Mouse (Mus musculus) midbrain, embryonic 16.5 days (tissue): ENCODE results near the gene Zcrb1. TPM values are rescaled to one million over a fixed set of nuclear protein-coding genes. Genes with fewer than 3 reads are reported as not detected.
"Not testable (repeated sequence)": the region's sequence is repeated elsewhere in the genome, so short reads cannot be mapped to it uniquely, and the experiment has no call there.

Experiments used
- ATAC-seq: fragments of 200-750 bp; cut with Nextera tagmentation; 2 replicates; pipeline ENCODE4 v1.8.0; 2017; ENCODE audit warnings: moderate TSS enrichment
- H3K27ac ChIP-seq: fragments of 300-500 bp; sonication (generic); 2 replicates; pipeline ENCODE4 v1.5.1; 2014; ENCODE audit warnings: mild to moderate bottlenecking, low read length, mixed read lengths
- H3K27me3 ChIP-seq: fragments of 300-500 bp; sonication (generic); 2 replicates; pipeline ENCODE4 v1.6.1; 2014; ENCODE audit warnings: low read depth, low read length, mixed read lengths; ENCODE audit not compliant: control insufficient read depth, insufficient read depth
- H3K36me3 ChIP-seq: fragments of 300-500 bp; sonication (generic); 2 replicates; pipeline ENCODE4 v1.6.1; 2014; ENCODE audit warnings: mild to moderate bottlenecking, low read length, moderate library complexity, mixed read lengths; ENCODE audit not compliant: control insufficient read depth, insufficient read depth
- H3K4me1 ChIP-seq: fragments of 300-500 bp; sonication (generic); 2 replicates; pipeline ENCODE4 v1.6.1; 2014; ENCODE audit warnings: mild to moderate bottlenecking, low read length, mixed read lengths; ENCODE audit not compliant: control insufficient read depth, insufficient read depth
- H3K4me2 ChIP-seq: fragments of 300-500 bp; sonication (generic); 2 replicates; pipeline ENCODE4 v1.6.1; 2014; ENCODE audit warnings: mild to moderate bottlenecking, low read length, mixed read lengths
- H3K4me3 ChIP-seq: fragments of 300-500 bp; sonication (generic); 2 replicates; pipeline ENCODE4 v1.5.1; 2014; ENCODE audit warnings: low read depth, mild to moderate bottlenecking, low read length, moderate library complexity, mixed read lengths
- H3K9ac ChIP-seq: fragments of 300-500 bp; sonication (generic); 2 replicates; pipeline ENCODE4 v1.6.1; 2014; ENCODE audit warnings: low read depth, low read length, mixed read lengths
- H3K9me3 ChIP-seq: fragments of 300-500 bp; sonication (generic); replicated peaks from 2 replicates; pipeline ENCODE4 v1.6.1; 2014; ENCODE audit warnings: mild to moderate bottlenecking, low read length, mixed read lengths; ENCODE audit not compliant: control insufficient read depth, poor library complexity, severe bottlenecking
- WGBS: fragments of 180-500 bp; shearing (Covaris S2); extraction: QIAGEN DNeasy Blood & Tissue Kit; methylation state at CpG from one replicate; pipeline ENCODE4 v1.1.7; 2014; 5-methylcytosine and 5-hydroxymethylcytosine counted together
- polyA plus RNA-seq: library from polyadenylated mRNA; unstranded; fragments of >200 nt; fragmentation: Nextera tagmentation; extraction: Ambion mirVana; gene quantifications from 2 replicates; pipeline ENCODE4 v1.2.1, GENCODE M21; 2015

Zcrb1 gene
- polyA plus RNA-seq, 1 experiment from 2014 or later, result 151 TPM

- no peak for ATAC-seq
- Histone ChIP-seq H3K4me3 (no peak overlapping the region), H3K4me2 (no peak overlapping the region), H3K36me3 (peaks cover 9% of the 10 kb centered on the region), H3K4me1 (no peaks in the 10 kb centered on the region), H3K27ac (no peak overlapping the region), H3K27me3 (no peaks in the 10 kb centered on the region), H3K9ac (no peak overlapping the region), H3K9me3 (no peaks in the 10 kb centered on the region)
- WGBS, result 76% methylated on average over 5 of the region's 5 CpGs
Measured at GRCm38 (mm10) chr15:93381337-93381736, 16.8 kb downstream of the Zcrb1 start.

- ATAC-seq, result no peak
- Histone ChIP-seq H3K27me3 (no peaks in the 10 kb centered on the region), H3K9ac (no peak overlapping the region), H3K27ac (no peak overlapping the region), H3K4me2 (no peak overlapping the region), H3K4me3 (no peak overlapping the region), H3K9me3 (no peaks in the 10 kb centered on the region), H3K4me1 (no peaks in the 10 kb centered on the region), H3K36me3 (no peaks in the 10 kb centered on the region)
- 84% methylated on average over 3 of the region's 3 CpGs for WGBS
Measured at GRCm38 (mm10) chr15:93379177-93379576, 19.0 kb downstream of the Zcrb1 start.

GRCm38 (mm10) chr15:93375696-93376095, 22.4 kb downstream of the Zcrb1 start:
- Histone ChIP-seq H3K4me3 (no peak overlapping the region), H3K9me3 (no peaks in the 10 kb centered on the region), H3K27ac (no peak overlapping the region), H3K9ac (no peak overlapping the region), H3K36me3 (no peaks in the 10 kb centered on the region), H3K4me1 (no peaks in the 10 kb centered on the region), H3K4me2 (no peak overlapping the region), H3K27me3 (no peaks in the 10 kb centered on the region)
- 91% methylated on average over 5 of the region's 5 CpGs for whole genome bisulfite sequencing
- no peak for ATAC-seq

- H3K36me3 ChIP-seq, result not testable (repeated sequence)
Measured at GRCm38 (mm10) chr15:93372525-93373119, 25.5 kb downstream of the Zcrb1 start.

GRCm38 (mm10) chr15:93371838-93372237, 26.3 kb downstream of the Zcrb1 start:
- no peaks in the 10 kb centered on the region for H3K36me3 ChIP-seq
- no peaks in the 10 kb centered on the region for H3K9me3 ChIP-seq
- ATAC-seq, result no peak
- no peaks in the 10 kb centered on the region for H3K27me3 ChIP-seq
- WGBS, result 86% methylated on average over 2 of the region's 2 CpGs
- H3K4me1 ChIP-seq, result no peaks in the 10 kb centered on the region
- H3K4me2 ChIP-seq, result no peak overlapping the region
- H3K27ac ChIP-seq, result no peak overlapping the region
- H3K4me3 ChIP-seq, result no peak overlapping the region
- no peak overlapping the region for H3K9ac ChIP-seq

More at GRCm38 (mm10) chr15:93372525-93373119, 25.5 kb downstream of the Zcrb1 start:
- not testable (repeated sequence) for H3K4me2 ChIP-seq, H3K27me3 ChIP-seq, H3K4me1 ChIP-seq, H3K9me3 ChIP-seq, H3K4me3 ChIP-seq, ATAC-seq, H3K27ac ChIP-seq, H3K9ac ChIP-seq

- no peaks in the 10 kb centered on the region for H3K9me3 ChIP-seq
- no peaks in the 10 kb centered on the region for H3K4me1 ChIP-seq
- no peaks in the 10 kb centered on the region for H3K36me3 ChIP-seq
- no peak overlapping the region for H3K27ac ChIP-seq
- no peak overlapping the region for H3K4me3 ChIP-seq
- no peak for ATAC-seq
- no peaks in the 10 kb centered on the region for H3K27me3 ChIP-seq
- WGBS, result 76% methylated on average over 9 of the region's 9 CpGs
- no peak overlapping the region for H3K4me2 ChIP-seq
- H3K9ac ChIP-seq, result no peak overlapping the region
Measured at GRCm38 (mm10) chr15:93368558-93368957, 29.6 kb downstream of the Zcrb1 start.

GRCm38 (mm10) chr15:93365561-93365960, 32.6 kb downstream of the Zcrb1 start:
- no peak overlapping the region for H3K4me2 ChIP-seq
- H3K4me1 ChIP-seq, result no peaks in the 10 kb centered on the region
- H3K27ac ChIP-seq, result no peak overlapping the region
- WGBS, result 91% methylated on average over 6 of the region's 6 CpGs
- H3K27me3 ChIP-seq, result no peaks in the 10 kb centered on the region
- H3K9ac ChIP-seq, result no peak overlapping the region
- no peaks in the 10 kb centered on the region for H3K9me3 ChIP-seq
- no peaks in the 10 kb centered on the region for H3K36me3 ChIP-seq
- ATAC-seq, result no peak
- no peak overlapping the region for H3K4me3 ChIP-seq

- no peak for ATAC-seq
Measured at GRCm38 (mm10) chr15:93358346-93359095, 39.6 kb downstream of the Zcrb1 start.

GRCm38 (mm10) chr15:93340630-93341379, 57.3 kb downstream of the Zcrb1 start:
- H3K4me3 ChIP-seq, result no peak overlapping the region
- H3K4me1 ChIP-seq, result peaks cover 8% of the 10 kb centered on the region; the same call in 1 of the 2 replicates
- no peak overlapping the region for H3K9ac ChIP-seq
- 92% methylated on average over 10 of the region's 10 CpGs for WGBS
- no peak for ATAC-seq
- H3K27ac ChIP-seq, result no peak overlapping the region
- H3K9me3 ChIP-seq, result no peaks in the 10 kb centered on the region
- no peaks in the 10 kb centered on the region for H3K27me3 ChIP-seq
- H3K36me3 ChIP-seq, result no peaks in the 10 kb centered on the region
- H3K4me2 ChIP-seq, result no peak overlapping the region

More at GRCm38 (mm10) chr15:93358346-93359095, 39.6 kb downstream of the Zcrb1 start:
- Histone ChIP-seq H3K9ac (no peak overlapping the region), H3K4me2 (no peak overlapping the region), H3K4me3 (no peak overlapping the region), H3K27ac (no peak overlapping the region), H3K36me3 (no peaks in the 10 kb centered on the region), H3K9me3 (no peaks in the 10 kb centered on the region), H3K4me1 (no peaks in the 10 kb centered on the region), H3K27me3 (no peaks in the 10 kb centered on the region)
- 93% methylated on average over 19 of the region's 19 CpGs for WGBS
